Mouse (Mus musculus): Measurements from ENCODE around the gene Zfp536.

Zfp536 gene

GRCm38 (mm10) chr7:37600318-37600717 is 173.1 kb downstream of the Zfp536 start:
- no peak for DNase-seq

- DNase-seq, result no peak
Measured at GRCm38 (mm10) chr7:37594211-37595030, 179.0 kb downstream of the Zfp536 start.

- DNase-seq, result no peak
Measured at GRCm38 (mm10) chr7:37593566-37593965, 179.9 kb downstream of the Zfp536 start.

GRCm38 (mm10) chr7:37586694-37587093 is 186.7 kb downstream of the Zfp536 start:
- DNase-seq, result no peak

- no peak for DNase-seq
Measured at GRCm38 (mm10) chr7:37581262-37581661, 192.2 kb downstream of the Zfp536 start.

- DNase-seq, result no peak
Measured at GRCm38 (mm10) chr7:37580554-37580953, 192.9 kb downstream of the Zfp536 start.

GRCm38 (mm10) chr7:37572021-37572420 is 201.4 kb downstream of the Zfp536 start:
- no peak for DNase-seq

GRCm38 (mm10) chr7:37568811-37569500 is 204.5 kb downstream of the Zfp536 start:
- no peak for DNase-seq

GRCm38 (mm10) chr7:37568041-37568440 is 205.4 kb downstream of the Zfp536 start:
- no peak for DNase-seq

GRCm38 (mm10) chr7:37566019-37566418 is 207.4 kb downstream of the Zfp536 start:
- DNase-seq, result peak; percentile 5

GRCm38 (mm10) chr7:37565371-37565770 is 208.1 kb downstream of the Zfp536 start:
- no peak for DNase-seq

GRCm38 (mm10) chr7:37564644-37565043 is 208.8 kb downstream of the Zfp536 start:
- no peak for DNase-seq

GRCm38 (mm10) chr7:37563831-37564400 is 209.5 kb downstream of the Zfp536 start:
- no peak for DNase-seq

GRCm38 (mm10) chr7:37563171-37563574 is 210.3 kb downstream of the Zfp536 start:
- peak; percentile 37 for DNase-seq

- DNase-seq, result no peak
Measured at GRCm38 (mm10) chr7:37562505-37562904, 210.9 kb downstream of the Zfp536 start.

GRCm38 (mm10) chr7:37560581-37560980 is 212.9 kb downstream of the Zfp536 start:
- DNase-seq, result no peak

- DNase-seq, result no peak
Measured at GRCm38 (mm10) chr7:37559851-37560250, 213.6 kb downstream of the Zfp536 start.

GRCm38 (mm10) chr7:37559341-37559740 is 214.1 kb downstream of the Zfp536 start:
- no peak for DNase-seq

GRCm38 (mm10) chr7:37556811-37557210 is 216.6 kb downstream of the Zfp536 start:
- no peak for DNase-seq

GRCm38 (mm10) chr7:37554405-37554804 is 219.0 kb downstream of the Zfp536 start:
- no peak for DNase-seq

GRCm38 (mm10) chr7:37553646-37554045 is 219.8 kb downstream of the Zfp536 start:
- no peak for DNase-seq

- DNase-seq, result no peak
Measured at GRCm38 (mm10) chr7:37552384-37552783, 221.1 kb downstream of the Zfp536 start.

GRCm38 (mm10) chr7:37548805-37549204 is 224.6 kb downstream of the Zfp536 start:
- DNase-seq, result no peak

GRCm38 (mm10) chr7:37544011-37544410 is 229.4 kb downstream of the Zfp536 start:
- no peak for DNase-seq

All from lung, postnatal 14 days (tissue).